ENCODE assay signal across 1 mouse cellular context in the genomic region with DNA sequence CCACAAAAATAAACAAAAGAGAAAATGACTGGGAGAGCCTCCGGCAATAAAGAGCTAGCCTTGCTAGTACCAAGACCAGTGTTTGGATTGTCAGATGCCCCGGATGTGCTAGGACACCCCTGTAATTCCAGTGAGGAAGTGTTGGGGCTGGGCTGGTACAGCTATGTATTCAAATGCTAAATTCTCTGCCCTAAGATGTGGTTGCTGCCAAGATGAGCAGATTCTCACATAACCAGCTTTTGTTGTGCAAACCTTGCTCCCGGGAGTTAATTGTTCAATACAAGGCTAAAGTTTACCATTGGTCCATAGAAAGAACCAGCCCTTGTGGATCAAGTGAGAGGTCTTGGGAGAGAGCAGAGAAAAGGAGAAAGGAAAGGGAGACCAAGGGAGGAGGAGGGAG.
TF ChIP-seq lines count a peak whose summit lies in the region.

No protein-coding gene starts in this region.

TF ChIP-seq in ES-E14, 5 proteins besides CTCF, POLR2A, EP300 and RAD21 (continued from another document):
- no peak for TF ChIP-seq ZNF384 (IDR thresholded peaks at IDR 0.05; ENCODE audit: low read depth, low read length)
- TF ChIP-seq MAFK (IDR thresholded peaks at IDR 0.05; ENCODE audit: insufficient read depth, low read depth, low read length), result no peak
- no peak for TF ChIP-seq ZC3H11A (IDR thresholded peaks at IDR 0.05; ENCODE audit: borderline replicate concordance, low read depth, low read length)
